12 mouse cellular contexts compared by ENCODE assay signal in genomic region chr4:59764950-59765349, GRCm38 (mm10). TPM values are rescaled to one million over a fixed set of nuclear protein-coding genes. Genes with fewer than 3 reads are reported as not detected.
DNase-seq lines count a peak whose midpoint lies in the region; ATAC-seq lines count a peak whose summit lies in the region.
"Had no signal": no experiment of that assay in that cellular context is flagged by ENCODE, and none has a peak within 500 bp of the region (broad histone marks: within the 10 kb centered on the region; RNA-seq: fewer than 3 reads in every experiment).

No protein-coding gene starts in this region.

- H3K27ac ChIP-seq in heart, embryonic 15.5 days = peak overlapping the region; percentile 71
- H3K27ac ChIP-seq in midbrain, embryonic 16.5 days (ENCODE audit: low read length) = peak overlapping the region; percentile 45
- no peak overlapping the region for H3K27ac ChIP-seq in midbrain, embryonic 11.5 days (ENCODE audit: low read depth, low read length)
- H3K27ac ChIP-seq in intestine, embryonic 14.5 days (ENCODE audit: low read depth) = 0 out of 2 replicates have a peak overlapping the region, but pooled peaks have one; percentile 18

- H3K4me1 ChIP-seq in heart, embryonic 15.5 days (replicated peaks) = peaks cover 21% of the 10 kb centered on the region
- peaks cover 4% of the 10 kb centered on the region for H3K4me1 ChIP-seq in midbrain, embryonic 16.5 days (ENCODE audit: control insufficient read depth, insufficient read depth, low read length)
- H3K4me1 ChIP-seq in midbrain, embryonic 11.5 days (ENCODE audit: control insufficient read depth, insufficient read depth, low read length) = peaks cover 7% of the 10 kb centered on the region; the same call in 1 of the 2 replicates
- H3K4me1 ChIP-seq in intestine, embryonic 14.5 days (replicated peaks; ENCODE audit: control insufficient read depth, insufficient read depth, low read length) = 0 out of 2 replicates have a peak, but pooled peaks cover 9% of the 10 kb centered on the region

- no peak overlapping the region for H3K4me3 ChIP-seq in heart, embryonic 15.5 days
- H3K4me3 ChIP-seq in midbrain, embryonic 16.5 days (ENCODE audit: low read depth, low read length) = no peak overlapping the region
- no peak overlapping the region for H3K4me3 ChIP-seq in midbrain, embryonic 11.5 days (ENCODE audit: low read depth, low read length)
- no peak overlapping the region for H3K4me3 ChIP-seq in intestine, embryonic 14.5 days (ENCODE audit: low read depth, low read length)
- H3K4me3 ChIP-seq: megakaryocyte, embryonic 14.5 days had no signal

- H3K9ac ChIP-seq in heart, embryonic 15.5 days = no peak overlapping the region
- H3K9ac ChIP-seq in midbrain, embryonic 16.5 days (ENCODE audit: low read depth, low read length) = no peak overlapping the region
- no peak overlapping the region for H3K9ac ChIP-seq in midbrain, embryonic 11.5 days (ENCODE audit: low read length)
- H3K9ac ChIP-seq in intestine, embryonic 14.5 days (ENCODE audit: low read length) = no peak overlapping the region

- H3K27me3 ChIP-seq in heart, embryonic 15.5 days = no peaks in the 10 kb centered on the region
- no peaks in the 10 kb centered on the region for H3K27me3 ChIP-seq in midbrain, embryonic 16.5 days (ENCODE audit: control insufficient read depth, insufficient read depth, low read depth, low read length)
- no peaks in the 10 kb centered on the region for H3K27me3 ChIP-seq in midbrain, embryonic 11.5 days (ENCODE audit: control insufficient read depth, insufficient read depth, low read length)
- H3K27me3 ChIP-seq in intestine, embryonic 14.5 days (replicated peaks; ENCODE audit: control insufficient read depth, insufficient read depth, low read length) = no peaks in the 10 kb centered on the region
- H3K27me3 ChIP-seq: CH12.LX; megakaryocyte, embryonic 14.5 days had no signal

- no peak for DNase-seq in heart, adult 18-20 months
- DNase-seq in midbrain, embryonic 11.5 days (ENCODE audit: low spot score, missing footprints) = no peak
- DNase-seq in intestine, embryonic 14.5 days (ENCODE audit: low spot score) = peak; percentile 51
- no peak for DNase-seq in thymus, postnatal 14 days
- DNase-seq in embryo, embryonic 10 days (ENCODE audit: low spot score) = no peak
- no peak for DNase-seq in frontal cortex, postnatal 14 days (ENCODE audit: low spot score in 2 of 2)
- DNase-seq: cerebellum, adult 8-10 months; layer of hippocampus, adult 9-11 months had no signal

- WGBS in heart, embryonic 15.5 days = 46% methylated on average over 7 of the region's 7 CpGs
- WGBS in midbrain, embryonic 16.5 days = 80% methylated on average over 7 of the region's 7 CpGs
- WGBS in midbrain, embryonic 11.5 days = 75% methylated on average over 7 of the region's 7 CpGs
- 66% methylated on average over 7 of the region's 7 CpGs for WGBS in intestine, embryonic 14.5 days

- no peaks in the 10 kb centered on the region for H3K9me3 ChIP-seq in heart, embryonic 15.5 days (replicated peaks)
- H3K9me3 ChIP-seq in midbrain, embryonic 16.5 days (replicated peaks; ENCODE audit: control insufficient read depth, low read length, poor library complexity, severe bottlenecking) = no peaks in the 10 kb centered on the region
- H3K9me3 ChIP-seq in midbrain, embryonic 11.5 days (ENCODE audit: control insufficient read depth, low read length) = no peaks in the 10 kb centered on the region
- no peaks in the 10 kb centered on the region for H3K9me3 ChIP-seq in intestine, embryonic 14.5 days (ENCODE audit: control insufficient read depth, low read length)
- H3K9me3 ChIP-seq: megakaryocyte, embryonic 14.5 days had no signal

- H3K4me2 ChIP-seq in heart, embryonic 15.5 days = peak overlapping the region; percentile 29
- no peak overlapping the region for H3K4me2 ChIP-seq in midbrain, embryonic 16.5 days (ENCODE audit: low read length)
- no peak overlapping the region for H3K4me2 ChIP-seq in midbrain, embryonic 11.5 days
- peak overlapping the region; percentile 18 for H3K4me2 ChIP-seq in intestine, embryonic 14.5 days (ENCODE audit: low read length)

- ATAC-seq in heart, embryonic 15.5 days (replicated peaks; ENCODE audit: insufficient number of reproducible peaks, insufficient read depth, low FRiP score, low read depth) = no peak
- ATAC-seq in midbrain, embryonic 16.5 days = peak; percentile 18; the same call in 1 of the 2 replicates
- ATAC-seq in midbrain, embryonic 11.5 days (ENCODE audit: low FRiP score) = no peak
- ATAC-seq in intestine, embryonic 14.5 days (replicated peaks; ENCODE audit: low FRiP score, low TSS enrichment, low read depth) = no peak

- H3K36me3 ChIP-seq in heart, embryonic 15.5 days = no peaks in the 10 kb centered on the region
- H3K36me3 ChIP-seq in midbrain, embryonic 16.5 days (ENCODE audit: control insufficient read depth, insufficient read depth, low read length) = 0 out of 2 replicates have a peak, but pooled peaks cover under 1% of the 10 kb centered on the region
- no peaks in the 10 kb centered on the region; the same call in 1 of the 2 replicates for H3K36me3 ChIP-seq in midbrain, embryonic 11.5 days (ENCODE audit: control insufficient read depth, insufficient read depth, low read length)
- 0 out of 2 replicates have a peak, but pooled peaks cover 13% of the 10 kb centered on the region for H3K36me3 ChIP-seq in intestine, embryonic 14.5 days (ENCODE audit: control insufficient read depth, insufficient read depth, low read length)

RNA-seq across cellular contexts. Expression of gene Inip, which starts 36.4 kb away (rescaled TPM):
- polyA plus RNA-seq in heart, embryonic 15.5 days (2015; fragmentation: Nextera tagmentation; extraction: Ambion mirVana) = 35.4 and 39.9 TPM in 2 replicates
- 10 to 100 TPM; 10.1 to 11.3 TPM for total RNA-seq in heart, adult 18-20 months (2021)
- 54.3 and 59.0 TPM in 2 replicates for polyA plus RNA-seq in midbrain, embryonic 16.5 days (2015; fragmentation: Nextera tagmentation; extraction: Ambion mirVana)
- 110 and 121 TPM in 2 replicates for polyA plus RNA-seq in midbrain, embryonic 11.5 days (2014; fragmentation: Nextera tagmentation; extraction: Ambion mirVana)
- polyA plus RNA-seq in intestine, embryonic 14.5 days (2014; fragmentation: Nextera tagmentation; extraction: Ambion mirVana) = 55.1 and 56.1 TPM in 2 replicates

RNA-seq across cellular contexts. Expression of gene Snx30, which starts 40.7 kb away (rescaled TPM):
- 5.3 and 9.9 TPM in 2 replicates for polyA plus RNA-seq in heart, embryonic 15.5 days (2015; fragmentation: Nextera tagmentation; extraction: Ambion mirVana)
- 1 to 10 TPM; 6.5 TPM for total RNA-seq in heart, adult 18-20 months (2021)
- polyA plus RNA-seq in midbrain, embryonic 16.5 days (2015; fragmentation: Nextera tagmentation; extraction: Ambion mirVana) = 17.0 and 17.7 TPM in 2 replicates
- 11.8 and 12.3 TPM in 2 replicates for polyA plus RNA-seq in midbrain, embryonic 11.5 days (2014; fragmentation: Nextera tagmentation; extraction: Ambion mirVana)
- polyA plus RNA-seq in intestine, embryonic 14.5 days (2014; fragmentation: Nextera tagmentation; extraction: Ambion mirVana) = 6.0 and 6.8 TPM in 2 replicates

Comparison
In these comparisons a context has a peak if more than half of its experiments do, and no peak if none do; other contexts are left out.
1. H3K4me2 ChIP-seq: peak in heart, embryonic 15.5 days (single experiment) and intestine, embryonic 14.5 days (single experiment); none in midbrain, embryonic 16.5 days (single experiment) and midbrain, embryonic 11.5 days (single experiment).